Mouse (Mus musculus): ENCODE measurements around the gene Elovl6.

The Elovl6 gene

DNA sequence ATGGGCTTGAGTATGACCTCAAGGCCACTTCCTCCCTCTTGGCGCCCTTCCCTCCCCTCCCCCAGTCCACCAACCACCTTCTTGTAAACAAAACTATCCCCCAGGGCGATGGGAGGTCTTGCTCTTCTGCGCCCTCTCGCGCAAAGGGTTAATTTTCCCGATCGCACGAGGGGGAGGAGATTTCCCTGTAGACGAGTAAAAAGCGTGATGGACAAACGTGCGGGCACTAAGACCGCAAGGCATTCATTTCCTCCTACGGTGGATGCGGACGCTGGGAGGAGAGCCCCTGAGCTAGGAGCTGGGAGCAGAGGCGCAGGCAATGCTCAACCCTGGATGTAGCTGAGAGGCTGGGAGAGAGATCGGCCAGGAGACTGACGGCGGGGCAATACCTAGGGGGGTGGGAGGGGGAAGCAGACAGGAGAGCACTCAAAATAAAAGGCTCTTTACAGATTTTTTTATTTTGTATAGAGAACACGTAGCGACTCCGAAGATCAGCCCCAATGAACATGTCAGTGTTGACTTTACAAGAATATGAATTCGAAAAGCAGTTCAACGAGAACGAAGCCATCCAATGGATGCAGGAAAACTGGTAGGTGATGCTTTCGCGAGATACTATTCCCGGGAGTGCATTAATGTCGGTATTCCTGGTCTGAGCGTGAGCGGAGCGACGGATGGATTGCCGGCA, at the start of gene Elovl6:
TSS of gene Elovl6 (plus strand) at position 176 of the 685 bp plus-strand sequence.
- H3K4me3 ChIP-seq (replicated peaks; ENCODE audit: low read length) = peak within 1 kb of the TSS; percentile 92
- no peak for TF ChIP-seq CTCF (conservative IDR thresholded peaks at IDR 0.05; ENCODE audit: low read length)
- no peak for TF ChIP-seq NANOG (IDR thresholded peaks at IDR 0.05; ENCODE audit: borderline replicate concordance, low read length)
- TF ChIP-seq POU5F1 (IDR thresholded peaks at IDR 0.05; ENCODE audit: borderline replicate concordance, low read length) = no peak
- H3K27me3 ChIP-seq (ENCODE audit: insufficient read depth, low read length) = no peaks in the 10 kb centered on the region
- peaks cover 18% of the 10 kb centered on the region for H3K36me3 ChIP-seq (ENCODE audit: insufficient read depth, low read length)
- peaks cover 66% of the 10 kb centered on the region for H3K4me1 ChIP-seq (replicated peaks; ENCODE audit: low read depth, low read length)
- H3K9me3 ChIP-seq (ENCODE audit: low read length) = no peaks in the 10 kb centered on the region

DNA sequence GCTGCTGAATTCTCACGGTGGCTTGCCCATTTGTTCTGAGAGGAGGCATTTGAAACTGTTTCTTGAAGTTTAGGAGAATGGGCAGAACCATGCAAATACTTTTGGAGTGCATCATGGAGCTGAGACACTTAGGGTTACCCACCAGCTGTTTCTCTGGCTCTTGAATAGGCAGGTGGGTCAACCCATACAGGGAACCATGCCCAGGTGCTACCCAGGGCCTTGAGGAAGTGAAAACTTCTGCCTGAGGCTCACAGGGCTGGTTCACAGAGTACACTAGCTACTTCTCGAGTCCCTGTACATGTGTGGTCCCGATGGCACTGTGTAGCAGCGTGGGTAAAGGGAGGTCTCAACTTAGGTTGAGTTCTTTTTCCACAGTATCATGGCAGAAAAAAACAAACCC, 43.4 kb upstream of the Elovl6 start:
- H3K4me3 ChIP-seq (replicated peaks; ENCODE audit: low read length) = no peak overlapping the region
- no peaks in the 10 kb centered on the region for H3K9me3 ChIP-seq (ENCODE audit: low read length)
- TF ChIP-seq CTCF (conservative IDR thresholded peaks at IDR 0.05; ENCODE audit: low read length) = no peak
- TF ChIP-seq NANOG (IDR thresholded peaks at IDR 0.05; ENCODE audit: borderline replicate concordance, low read length) = no peak
- no peak for TF ChIP-seq POU5F1 (IDR thresholded peaks at IDR 0.05; ENCODE audit: borderline replicate concordance, low read length)
- H3K4me1 ChIP-seq (replicated peaks; ENCODE audit: low read depth, low read length) = no peaks in the 10 kb centered on the region
- H3K27me3 ChIP-seq (ENCODE audit: insufficient read depth, low read length) = no peaks in the 10 kb centered on the region
- H3K36me3 ChIP-seq (ENCODE audit: insufficient read depth, low read length) = no peaks in the 10 kb centered on the region

DNA sequence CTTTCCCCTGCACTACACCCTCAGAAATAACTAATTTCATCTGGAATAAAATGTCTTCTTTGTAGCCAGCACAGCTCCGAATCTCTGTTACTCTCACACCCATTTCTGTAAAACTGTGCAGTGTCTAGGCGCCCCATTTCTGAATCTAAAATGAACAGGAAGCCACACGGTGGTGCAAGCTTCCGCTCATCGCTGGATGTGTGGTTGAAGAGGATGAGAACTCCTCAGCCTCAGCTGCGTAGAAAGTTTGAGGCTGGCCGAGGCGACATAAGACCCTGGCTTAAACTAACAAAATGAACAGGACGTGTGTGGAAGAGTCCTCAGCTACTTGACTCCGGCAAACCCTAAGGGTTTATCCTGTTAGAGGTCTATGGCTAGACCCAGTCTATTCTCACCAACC, 38.0 kb upstream of the Elovl6 start:
- Histone ChIP-seq H3K9me3 (ENCODE audit: low read length) (no peaks in the 10 kb centered on the region), H3K27me3 (ENCODE audit: insufficient read depth, low read length) (no peaks in the 10 kb centered on the region), H3K4me3 (replicated peaks; ENCODE audit: low read length) (no peak overlapping the region), H3K36me3 (ENCODE audit: insufficient read depth, low read length) (no peaks in the 10 kb centered on the region), H3K4me1 (replicated peaks; ENCODE audit: low read depth, low read length) (no peaks in the 10 kb centered on the region)
- TF ChIP-seq POU5F1 (IDR thresholded peaks at IDR 0.05; ENCODE audit: borderline replicate concordance, low read length) (no peak), NANOG (IDR thresholded peaks at IDR 0.05; ENCODE audit: borderline replicate concordance, low read length) (no peak), CTCF (conservative IDR thresholded peaks at IDR 0.05; ENCODE audit: low read length) (no peak)

DNA sequence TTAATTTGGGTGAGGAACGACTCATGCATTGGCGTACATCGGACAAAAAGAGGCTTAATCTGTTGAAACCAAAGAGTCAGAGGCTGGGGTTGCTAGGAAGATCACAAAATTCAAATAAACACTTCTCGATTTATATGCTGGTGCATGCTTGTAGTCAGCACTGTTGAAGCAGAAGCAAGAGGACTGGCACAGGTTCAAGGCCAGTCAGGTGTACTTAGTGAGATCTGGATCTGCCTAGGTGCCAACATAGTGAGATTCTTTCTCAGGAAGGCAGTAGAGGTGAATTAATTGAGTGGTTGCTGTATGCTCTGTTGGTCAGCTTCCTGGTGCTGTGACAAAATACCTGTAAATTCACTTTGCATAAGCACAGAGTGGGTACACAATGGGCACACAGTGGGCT, 37.4 kb upstream of the Elovl6 start:
- H3K4me1 ChIP-seq (replicated peaks; ENCODE audit: low read depth, low read length) = no peaks in the 10 kb centered on the region
- no peaks in the 10 kb centered on the region for H3K9me3 ChIP-seq (ENCODE audit: low read length)
- TF ChIP-seq POU5F1 (IDR thresholded peaks at IDR 0.05; ENCODE audit: borderline replicate concordance, low read length) (no peak), NANOG (IDR thresholded peaks at IDR 0.05; ENCODE audit: borderline replicate concordance, low read length) (no peak), CTCF (conservative IDR thresholded peaks at IDR 0.05; ENCODE audit: low read length) (no peak)
- H3K36me3 ChIP-seq (ENCODE audit: insufficient read depth, low read length) = no peaks in the 10 kb centered on the region
- no peaks in the 10 kb centered on the region for H3K27me3 ChIP-seq (ENCODE audit: insufficient read depth, low read length)
- no peak overlapping the region for H3K4me3 ChIP-seq (replicated peaks; ENCODE audit: low read length)

DNA sequence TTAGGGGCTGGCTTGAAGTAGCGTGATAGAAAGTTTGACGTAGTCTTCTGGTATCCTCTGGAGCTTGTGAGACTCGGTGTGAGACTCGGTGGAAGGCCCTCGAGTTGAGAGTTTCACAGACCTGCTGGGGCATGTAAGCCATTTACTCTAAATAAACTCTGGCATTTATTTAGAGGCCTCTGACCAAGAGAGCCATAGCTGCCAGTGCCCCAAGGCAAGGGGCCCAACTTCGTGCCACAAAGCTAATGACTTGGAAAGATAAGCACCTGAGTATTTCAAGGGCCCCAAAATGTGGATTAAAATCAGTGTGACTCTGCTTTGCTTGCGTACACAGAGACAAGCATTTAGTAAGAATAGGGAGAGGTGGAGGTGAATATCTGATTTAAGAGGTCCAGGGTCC, 28.4 kb upstream of the Elovl6 start:
- Histone ChIP-seq H3K36me3 (ENCODE audit: insufficient read depth, low read length) (no peaks in the 10 kb centered on the region), H3K4me3 (replicated peaks; ENCODE audit: low read length) (no peak overlapping the region), H3K4me1 (replicated peaks; ENCODE audit: low read depth, low read length) (peaks cover 10% of the 10 kb centered on the region), H3K27me3 (ENCODE audit: insufficient read depth, low read length) (no peaks in the 10 kb centered on the region), H3K9me3 (ENCODE audit: low read length) (peaks cover 7% of the 10 kb centered on the region; the same call in 1 of the 2 replicates)
- TF ChIP-seq NANOG (IDR thresholded peaks at IDR 0.05; ENCODE audit: borderline replicate concordance, low read length) (no peak), CTCF (conservative IDR thresholded peaks at IDR 0.05; ENCODE audit: low read length) (no peak)

DNA sequence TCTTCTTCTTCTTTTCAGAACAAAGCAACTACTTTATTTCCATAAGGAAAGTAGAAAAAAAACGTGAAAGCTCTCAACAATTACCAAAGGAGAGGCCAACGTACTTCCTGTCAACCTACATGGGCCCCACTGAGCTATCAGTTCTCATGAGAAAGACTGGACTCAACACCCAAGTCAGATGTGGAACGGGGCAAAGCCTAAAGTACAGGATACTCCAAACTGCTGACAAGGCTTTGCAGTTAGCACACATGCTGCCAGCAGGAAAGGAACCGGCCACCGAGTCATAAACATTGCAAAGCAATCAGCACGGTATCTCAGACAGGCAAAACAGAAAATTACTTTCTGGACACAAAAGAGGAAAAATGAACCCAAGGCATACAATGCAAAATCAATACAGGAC, 27.2 kb upstream of the Elovl6 start:
- H3K27me3 ChIP-seq (ENCODE audit: insufficient read depth, low read length) = no peaks in the 10 kb centered on the region
- no peaks in the 10 kb centered on the region for H3K36me3 ChIP-seq (ENCODE audit: insufficient read depth, low read length)
- TF ChIP-seq CTCF (conservative IDR thresholded peaks at IDR 0.05; ENCODE audit: low read length) (no peak), POU5F1 (IDR thresholded peaks at IDR 0.05; ENCODE audit: borderline replicate concordance, low read length) (no peak), NANOG (IDR thresholded peaks at IDR 0.05; ENCODE audit: borderline replicate concordance, low read length) (no peak)
- H3K9me3 ChIP-seq (ENCODE audit: low read length) = peaks cover 7% of the 10 kb centered on the region; the same call in 1 of the 2 replicates
- H3K4me1 ChIP-seq (replicated peaks; ENCODE audit: low read depth, low read length) = peaks cover 20% of the 10 kb centered on the region
- H3K4me3 ChIP-seq (replicated peaks; ENCODE audit: low read length) = no peak overlapping the region

DNA sequence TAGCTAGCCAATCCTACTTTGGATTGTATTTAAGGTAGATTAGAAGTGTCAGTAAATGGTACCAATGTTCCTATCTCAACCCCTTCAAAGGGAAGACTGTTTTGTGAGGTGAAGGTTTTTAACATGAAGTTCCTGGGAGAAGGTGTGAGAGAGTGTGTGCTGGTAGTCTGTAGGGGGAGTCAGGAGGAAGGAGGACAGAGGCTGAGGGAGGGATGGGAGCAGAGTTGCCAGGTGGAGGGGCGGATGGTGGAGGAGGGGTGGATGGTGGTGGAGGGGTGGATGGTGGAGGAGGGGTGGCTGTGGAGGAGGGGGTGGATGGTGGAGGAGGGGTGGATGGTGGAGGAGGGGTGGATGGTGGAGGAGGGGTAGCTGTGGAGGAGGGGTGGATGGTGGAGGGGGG, 24.4 kb upstream of the Elovl6 start:
- no peak for TF ChIP-seq NANOG (IDR thresholded peaks at IDR 0.05; ENCODE audit: borderline replicate concordance, low read length)
- no peak for TF ChIP-seq CTCF (conservative IDR thresholded peaks at IDR 0.05; ENCODE audit: low read length)
- TF ChIP-seq POU5F1 (IDR thresholded peaks at IDR 0.05; ENCODE audit: borderline replicate concordance, low read length) = no peak
- H3K4me1 ChIP-seq (replicated peaks; ENCODE audit: low read depth, low read length) = peaks cover 27% of the 10 kb centered on the region
- H3K36me3 ChIP-seq (ENCODE audit: insufficient read depth, low read length) = no peaks in the 10 kb centered on the region
- H3K27me3 ChIP-seq (ENCODE audit: insufficient read depth, low read length) = no peaks in the 10 kb centered on the region
- no peak overlapping the region for H3K4me3 ChIP-seq (replicated peaks; ENCODE audit: low read length)
- peaks cover 4% of the 10 kb centered on the region; the same call in 1 of the 2 replicates for H3K9me3 ChIP-seq (ENCODE audit: low read length)

DNA sequence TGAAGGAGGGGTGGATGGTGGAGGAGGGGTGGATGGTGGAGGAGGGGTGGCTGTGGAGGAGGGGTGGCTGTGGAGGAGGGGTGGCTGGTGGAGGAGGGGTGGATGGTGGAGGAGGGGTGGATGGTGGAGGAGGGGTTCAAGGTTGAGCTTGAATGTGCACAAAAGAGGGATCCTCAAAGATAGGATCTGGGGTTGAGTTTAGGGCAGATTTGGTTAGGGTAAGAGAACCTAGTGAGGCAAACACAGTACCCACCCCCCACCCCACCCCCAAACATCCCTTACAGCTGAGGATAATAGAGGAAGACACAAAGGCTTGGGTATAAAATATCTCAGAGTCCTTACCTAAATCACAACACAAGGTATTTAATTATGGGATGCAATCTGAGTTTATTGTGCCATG, 23.6 kb upstream of the Elovl6 start:
- TF ChIP-seq CTCF (conservative IDR thresholded peaks at IDR 0.05; ENCODE audit: low read length) (no peak), NANOG (IDR thresholded peaks at IDR 0.05; ENCODE audit: borderline replicate concordance, low read length) (no peak), POU5F1 (IDR thresholded peaks at IDR 0.05; ENCODE audit: borderline replicate concordance, low read length) (no peak)
- Histone ChIP-seq H3K36me3 (ENCODE audit: insufficient read depth, low read length) (no peaks in the 10 kb centered on the region), H3K4me1 (replicated peaks; ENCODE audit: low read depth, low read length) (peaks cover 27% of the 10 kb centered on the region), H3K4me3 (replicated peaks; ENCODE audit: low read length) (no peak overlapping the region), H3K9me3 (ENCODE audit: low read length) (0 out of 2 replicates have a peak, but pooled peaks cover 4% of the 10 kb centered on the region), H3K27me3 (ENCODE audit: insufficient read depth, low read length) (no peaks in the 10 kb centered on the region)

DNA sequence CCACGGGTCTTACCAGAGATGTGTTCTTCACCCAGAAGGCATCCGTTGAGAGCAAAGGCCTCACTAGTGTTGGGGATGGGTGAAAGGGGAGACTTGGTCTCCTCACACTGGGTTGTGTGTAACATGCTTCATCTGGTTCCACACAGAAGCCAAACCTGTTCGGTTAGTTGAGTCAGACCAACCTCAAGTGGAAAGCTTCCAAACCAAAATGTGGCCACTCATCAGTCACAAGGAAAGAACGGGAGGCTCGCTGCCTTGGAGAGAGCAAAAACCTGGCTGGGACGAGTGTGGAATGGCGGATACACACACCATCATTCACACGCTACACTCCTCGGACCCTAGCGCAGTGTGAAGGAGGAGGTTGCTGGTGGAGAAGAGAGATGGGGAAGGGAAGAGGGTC, 22.4 kb upstream of the Elovl6 start:
- Histone ChIP-seq H3K4me3 (replicated peaks; ENCODE audit: low read length) (no peak overlapping the region), H3K9me3 (ENCODE audit: low read length) (0 out of 2 replicates have a peak, but pooled peaks cover 4% of the 10 kb centered on the region), H3K36me3 (ENCODE audit: insufficient read depth, low read length) (no peaks in the 10 kb centered on the region), H3K4me1 (replicated peaks; ENCODE audit: low read depth, low read length) (peaks cover 27% of the 10 kb centered on the region), H3K27me3 (ENCODE audit: insufficient read depth, low read length) (no peaks in the 10 kb centered on the region)
- TF ChIP-seq CTCF (conservative IDR thresholded peaks at IDR 0.05; ENCODE audit: low read length) (no peak), POU5F1 (IDR thresholded peaks at IDR 0.05; ENCODE audit: borderline replicate concordance, low read length) (no peak)
